Mouse (Mus musculus): ENCODE results near the gene Gdf3.
A peak's percentile ranks its signal among the peaks of the same experiment; 100 is the strongest.
"Not testable (repeated sequence)": the region's sequence is repeated elsewhere in the genome, so short reads cannot be mapped to it uniquely, and the experiment has no call there.

Gdf3 gene

GRCm38 (mm10) chr6:122604260-122604659 is 5.6 kb downstream of the Gdf3 start:
- no peak for DNase-seq

GRCm38 (mm10) chr6:122602992-122603322 is 6.9 kb downstream of the Gdf3 start:
- DNase-seq, result no peak

GRCm38 (mm10) chr6:122602242-122602991 is 7.5 kb downstream of the Gdf3 start, which contains the start of gene Apobec1:
Gene Apobec1, minus strand, starts transcription at chr6:122602444.
- DNase-seq, result peak; percentile 41

DNA sequence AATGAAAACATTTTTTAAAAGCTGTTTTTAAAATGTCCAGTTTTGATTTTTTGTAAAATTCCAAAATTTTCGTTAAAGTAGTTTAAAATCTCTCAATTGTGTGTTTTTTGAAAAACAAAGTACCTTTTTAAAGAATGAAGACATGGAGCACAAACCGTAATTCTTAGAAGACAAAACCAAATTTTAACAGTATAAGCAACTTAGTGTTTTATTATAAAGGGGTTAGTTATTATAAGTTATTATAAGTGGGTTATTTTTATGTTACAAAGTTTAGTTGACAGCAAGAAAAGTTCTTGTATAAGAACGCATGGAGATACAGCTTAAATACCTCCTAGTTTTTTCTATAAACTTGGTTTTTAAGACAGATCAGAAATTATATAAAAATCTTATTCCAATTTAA is 8.3 kb downstream of the Gdf3 start:
- no peak for DNase-seq

DNA sequence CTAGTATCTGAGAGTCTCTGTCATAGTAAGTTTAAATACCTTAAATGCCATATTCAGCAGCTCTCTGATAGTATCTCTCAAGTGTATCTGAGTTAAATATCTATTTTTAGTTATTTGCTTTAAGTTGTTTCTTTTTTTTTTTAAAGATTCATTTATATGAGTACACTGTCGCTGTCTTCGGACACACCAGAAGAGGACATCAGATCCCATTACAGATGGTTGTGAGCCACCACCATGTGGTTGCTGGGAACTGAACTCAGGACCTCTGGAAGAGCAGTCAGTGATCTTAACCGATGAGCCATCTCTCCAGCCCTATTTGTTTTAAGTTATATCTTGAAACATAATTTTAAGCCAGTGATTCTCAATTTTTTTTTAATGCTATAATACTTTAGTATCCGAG is 8.9 kb downstream of the Gdf3 start:
- no peak for DNase-seq

DNA sequence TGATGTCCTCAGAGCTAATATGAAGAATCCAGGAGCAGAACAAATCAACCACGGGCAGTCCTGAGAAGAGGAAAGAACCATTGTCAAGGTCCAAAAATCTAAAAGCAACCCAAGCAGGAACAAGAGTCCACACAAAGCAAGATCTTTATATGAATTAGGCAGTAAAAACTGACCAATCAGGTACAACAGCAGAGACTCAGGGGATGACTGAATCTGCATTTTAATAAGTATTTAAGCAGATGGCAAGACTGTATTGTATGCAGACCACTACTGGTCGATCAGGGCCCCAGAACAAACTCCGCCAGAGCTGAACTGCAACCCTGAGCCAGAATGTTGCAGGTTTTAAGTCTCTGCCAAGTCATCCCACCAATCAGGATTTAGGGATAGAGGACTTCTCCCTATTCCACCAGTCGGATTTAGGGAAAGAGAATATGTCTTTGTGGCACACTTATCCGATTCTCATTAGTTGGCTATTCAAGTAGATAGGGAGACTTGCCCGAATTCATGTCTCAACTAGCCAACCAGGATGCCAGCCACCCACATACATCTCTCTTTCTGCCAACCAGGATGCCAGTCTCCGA is 9.7 kb downstream of the Gdf3 start:
- no peak for DNase-seq

- no peak for DNase-seq
Observed at GRCm38 (mm10) chr6:122599054-122599737, 10.7 kb downstream of the Gdf3 start.

- DNase-seq, result no peak
Observed at GRCm38 (mm10) chr6:122598436-122598835, 11.5 kb downstream of the Gdf3 start.

- no peak for DNase-seq
Observed at GRCm38 (mm10) chr6:122598014-122598413, 11.9 kb downstream of the Gdf3 start.

- no peak for DNase-seq
Observed at GRCm38 (mm10) chr6:122596608-122597007, 13.3 kb downstream of the Gdf3 start.

DNA sequence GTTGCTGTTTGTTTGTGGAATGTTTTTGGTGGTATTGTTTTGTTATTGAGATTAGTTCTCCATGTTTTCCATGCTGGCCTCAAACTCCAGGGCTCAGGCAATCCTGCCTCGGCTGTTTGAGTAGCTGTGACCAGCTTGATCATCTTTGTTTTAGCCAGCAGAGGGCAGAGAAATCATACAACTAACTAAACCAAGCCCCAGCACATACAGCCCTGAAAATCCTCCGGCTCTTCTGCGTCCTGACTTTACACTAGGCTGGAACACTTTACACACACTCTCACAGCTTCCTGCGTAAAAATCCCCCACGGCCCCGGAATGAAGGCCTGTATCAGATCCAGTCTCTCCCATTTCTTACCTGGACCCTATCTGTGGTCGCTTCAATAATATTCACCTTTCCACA is 14.2 kb downstream of the Gdf3 start:
- DNase-seq, result peak; percentile 14

- DNase-seq, result no peak
Observed at GRCm38 (mm10) chr6:122592905-122593304, 17.0 kb downstream of the Gdf3 start.

DNA sequence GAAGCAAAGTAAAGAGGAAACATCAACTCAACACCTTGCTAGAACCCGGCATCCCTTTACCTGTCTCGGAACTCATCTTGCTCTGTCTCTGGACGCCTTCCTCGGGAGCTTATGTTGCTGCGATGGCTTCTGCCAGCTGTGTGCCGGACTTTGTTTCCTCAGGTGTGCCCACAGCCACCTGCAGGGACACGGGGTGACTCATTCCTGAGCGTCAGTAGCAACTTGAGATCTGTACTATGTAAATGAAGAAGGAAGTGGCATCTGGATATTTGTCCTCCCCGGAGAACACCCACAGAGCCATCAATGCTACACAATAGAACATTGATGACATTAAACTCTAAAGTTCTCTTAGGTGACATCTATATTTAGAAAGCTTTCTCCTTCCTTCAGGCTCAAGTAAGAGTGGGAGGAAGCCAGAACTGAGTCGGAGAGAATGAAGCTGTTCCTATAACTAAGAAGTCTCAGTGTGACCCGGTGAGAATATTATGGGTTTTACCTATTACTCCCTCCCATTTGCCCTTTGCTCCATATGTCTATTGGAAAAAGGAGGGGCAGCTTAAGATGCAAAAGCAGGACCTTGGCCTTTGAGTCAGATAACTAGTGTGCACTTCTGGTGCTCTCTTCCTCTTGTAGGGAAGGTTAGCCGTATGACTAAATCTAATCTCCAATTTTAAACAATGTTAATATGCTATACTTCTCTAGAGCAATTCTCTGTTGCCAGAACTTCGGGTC is 18.7 kb downstream of the Gdf3 start:
- no peak for DNase-seq

- no peak for DNase-seq
Observed at GRCm38 (mm10) chr6:122579086-122579485, 30.8 kb downstream of the Gdf3 start.

DNA sequence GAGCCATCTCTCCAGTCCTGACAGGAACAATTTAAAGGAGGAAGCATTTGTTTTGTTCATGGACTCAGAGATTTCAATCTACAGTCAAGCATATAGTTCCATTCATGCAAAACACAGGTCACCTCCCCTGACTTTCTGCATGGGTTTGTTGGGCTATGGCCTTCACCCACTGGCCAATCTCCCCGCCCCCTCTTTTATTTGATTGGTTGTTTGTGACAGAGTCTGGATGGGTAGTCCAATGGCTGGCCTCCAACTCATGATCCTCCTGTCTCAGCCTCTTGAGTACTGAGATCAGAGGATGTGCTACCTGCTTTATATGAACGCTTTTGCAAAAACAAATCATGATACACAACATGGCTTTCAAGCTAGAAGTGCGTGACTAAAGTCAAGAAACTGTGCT is 32.9 kb downstream of the Gdf3 start:
- no peak for DNase-seq

GRCm38 (mm10) chr6:122575037-122575436 is 34.9 kb downstream of the Gdf3 start:
- DNase-seq, result not testable (repeated sequence)

GRCm38 (mm10) chr6:122571617-122571959 is 38.3 kb downstream of the Gdf3 start:
- no peak for DNase-seq

GRCm38 (mm10) chr6:122570695-122571616 is 38.9 kb downstream of the Gdf3 start:
- DNase-seq, result no peak

DNA sequence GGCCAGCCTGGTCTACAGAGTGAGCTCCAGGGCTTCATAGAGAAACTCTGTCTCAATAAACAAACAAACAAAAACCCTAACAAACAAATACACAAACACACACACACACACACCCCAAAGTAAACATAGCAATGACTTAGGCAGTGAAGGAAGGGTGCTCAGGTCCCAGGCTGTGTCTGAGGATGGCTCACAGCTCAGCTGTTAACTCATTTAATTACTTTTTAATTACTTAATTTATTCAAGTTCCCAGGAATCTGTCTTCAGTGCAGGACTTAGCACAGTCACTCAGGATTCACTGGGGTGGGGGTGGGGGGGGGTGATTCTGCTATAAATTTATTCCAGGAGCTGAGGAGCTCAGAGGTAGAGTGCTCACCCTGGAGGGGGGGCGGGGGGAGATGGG is 40.1 kb downstream of the Gdf3 start:
- no peak for DNase-seq

DNA sequence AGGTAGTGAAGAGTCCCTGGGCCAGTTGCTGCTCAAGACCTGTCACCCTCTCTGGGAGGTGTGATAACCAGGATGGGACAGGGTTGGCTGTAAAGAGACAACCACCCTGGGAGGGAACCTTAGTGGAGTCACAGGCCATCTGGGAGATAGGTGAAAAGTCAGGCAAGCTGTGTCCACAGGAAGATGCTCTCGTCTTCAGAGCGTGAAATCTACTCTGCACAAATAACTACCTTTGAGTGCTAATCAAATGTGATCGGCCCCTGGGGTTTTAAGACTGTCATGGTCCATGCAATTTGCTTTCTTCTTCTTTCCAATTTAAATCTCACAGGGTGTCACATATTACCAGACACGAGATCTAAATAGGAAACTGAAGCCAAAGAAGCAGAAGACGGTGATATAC is 40.8 kb downstream of the Gdf3 start:
- DNase-seq, result no peak

- no peak for DNase-seq
Observed at GRCm38 (mm10) chr6:122565070-122565784, 44.7 kb downstream of the Gdf3 start.

DNA sequence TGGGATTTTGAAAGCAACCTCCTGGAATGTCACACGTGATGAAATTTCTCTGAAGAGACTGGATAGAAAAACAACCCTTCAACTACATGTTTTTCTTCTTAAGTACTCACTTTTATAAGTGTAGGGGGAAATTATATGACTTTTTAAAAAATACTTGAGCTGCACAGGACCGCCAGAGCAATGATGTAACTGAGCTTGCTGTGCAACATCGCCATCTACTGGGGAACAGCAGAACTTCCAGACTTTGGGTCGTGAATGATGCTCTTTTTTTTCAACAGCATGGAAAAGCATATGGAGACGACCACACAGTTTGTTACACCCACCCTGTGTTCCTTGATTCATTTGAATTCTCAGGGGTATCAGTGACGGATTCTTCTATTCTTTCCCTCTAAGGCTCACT is 47.4 kb downstream of the Gdf3 start:
- DNase-seq, result peak; percentile 71

Data from right cerebral cortex, postnatal 4 days (tissue).